Mouse (Mus musculus): ENCODE results near the gene Lrrfip2. TPM values are rescaled to one million over a fixed set of nuclear protein-coding genes. Genes with fewer than 3 reads are reported as not detected.

Lrrfip2 gene
- polyA plus RNA-seq, 1 experiment from 2014 or later = 50.8 TPM

GRCm38 (mm10) chr9:111161213-111161612 is 43.8 kb downstream of the Lrrfip2 start:
- Histone ChIP-seq H3K4me3 (ENCODE audit: low read depth, low read length) (no peak overlapping the region), H3K36me3 (ENCODE audit: control insufficient read depth, insufficient read depth, low read length) (no peaks in the 10 kb centered on the region), H3K4me2 (ENCODE audit: low read depth) (no peak overlapping the region), H3K4me1 (ENCODE audit: control insufficient read depth, insufficient read depth, low read length) (no peaks in the 10 kb centered on the region), H3K27ac (ENCODE audit: low read depth, low read length) (no peak overlapping the region), H3K9ac (ENCODE audit: low read length) (no peak overlapping the region), H3K9me3 (ENCODE audit: control insufficient read depth, low read length) (no peaks in the 10 kb centered on the region), H3K27me3 (ENCODE audit: control insufficient read depth, insufficient read depth, low read length) (no peaks in the 10 kb centered on the region)
- DNase-seq (ENCODE audit: low spot score) (no peak), ATAC-seq (ENCODE audit: insufficient read depth, low FRiP score, low TSS enrichment) (no peak)
- WGBS = 91% methylated on average over 14 of the region's 14 CpGs

- ATAC-seq (ENCODE audit: insufficient read depth, low FRiP score, low TSS enrichment) (no peak), DNase-seq (ENCODE audit: low spot score) (no peak)
- H3K36me3 ChIP-seq (ENCODE audit: control insufficient read depth, insufficient read depth, low read length) = no peaks in the 10 kb centered on the region
- no peaks in the 10 kb centered on the region for H3K4me1 ChIP-seq (ENCODE audit: control insufficient read depth, insufficient read depth, low read length)
- no peak overlapping the region for H3K4me2 ChIP-seq (ENCODE audit: low read depth)
- H3K4me3 ChIP-seq (ENCODE audit: low read depth, low read length) = no peak overlapping the region
- no peaks in the 10 kb centered on the region for H3K27me3 ChIP-seq (ENCODE audit: control insufficient read depth, insufficient read depth, low read length)
- no peaks in the 10 kb centered on the region for H3K9me3 ChIP-seq (ENCODE audit: control insufficient read depth, low read length)
- H3K9ac ChIP-seq (ENCODE audit: low read length) = no peak overlapping the region
- H3K27ac ChIP-seq (ENCODE audit: low read depth, low read length) = no peak overlapping the region
- 58% methylated on average over 4 of the region's 4 CpGs for WGBS
Measured at GRCm38 (mm10) chr9:111166612-111167011, 49.2 kb downstream of the Lrrfip2 start.

GRCm38 (mm10) chr9:111170430-111170829 is 53.0 kb downstream of the Lrrfip2 start:
- 52% methylated on average over 3 of the region's 3 CpGs for WGBS
- no peak overlapping the region for H3K4me2 ChIP-seq (ENCODE audit: low read depth)
- H3K27ac ChIP-seq (ENCODE audit: low read depth, low read length) = no peak overlapping the region
- no peaks in the 10 kb centered on the region for H3K9me3 ChIP-seq (ENCODE audit: control insufficient read depth, low read length)
- H3K36me3 ChIP-seq (ENCODE audit: control insufficient read depth, insufficient read depth, low read length) = no peaks in the 10 kb centered on the region
- no peak overlapping the region for H3K9ac ChIP-seq (ENCODE audit: low read length)
- H3K27me3 ChIP-seq (ENCODE audit: control insufficient read depth, insufficient read depth, low read length) = no peaks in the 10 kb centered on the region
- DNase-seq (ENCODE audit: low spot score) (no peak), ATAC-seq (ENCODE audit: insufficient read depth, low FRiP score, low TSS enrichment) (no peak)
- no peaks in the 10 kb centered on the region for H3K4me1 ChIP-seq (ENCODE audit: control insufficient read depth, insufficient read depth, low read length)
- no peak overlapping the region for H3K4me3 ChIP-seq (ENCODE audit: low read depth, low read length)

- H3K4me1 ChIP-seq (ENCODE audit: control insufficient read depth, insufficient read depth, low read length) = no peaks in the 10 kb centered on the region
- 70% methylated on average over 5 of the region's 5 CpGs for WGBS
- H3K9me3 ChIP-seq (ENCODE audit: control insufficient read depth, low read length) = no peaks in the 10 kb centered on the region
- H3K4me2 ChIP-seq (ENCODE audit: low read depth) = no peak overlapping the region
- DNase-seq (ENCODE audit: low spot score) (no peak), ATAC-seq (ENCODE audit: insufficient read depth, low FRiP score, low TSS enrichment) (no peak)
- H3K36me3 ChIP-seq (ENCODE audit: control insufficient read depth, insufficient read depth, low read length) = no peaks in the 10 kb centered on the region
- no peaks in the 10 kb centered on the region for H3K27me3 ChIP-seq (ENCODE audit: control insufficient read depth, insufficient read depth, low read length)
- no peak overlapping the region for H3K27ac ChIP-seq (ENCODE audit: low read depth, low read length)
- H3K4me3 ChIP-seq (ENCODE audit: low read depth, low read length) = no peak overlapping the region
- no peak overlapping the region for H3K9ac ChIP-seq (ENCODE audit: low read length)
Measured at GRCm38 (mm10) chr9:111174071-111174470, 56.7 kb downstream of the Lrrfip2 start.

GRCm38 (mm10) chr9:111178971-111179370 is 61.6 kb downstream of the Lrrfip2 start:
- DNase-seq (ENCODE audit: low spot score) = no peak
- H3K9me3 ChIP-seq (ENCODE audit: control insufficient read depth, low read length) = no peaks in the 10 kb centered on the region
- H3K4me1 ChIP-seq (ENCODE audit: control insufficient read depth, insufficient read depth, low read length) = no peaks in the 10 kb centered on the region
- H3K36me3 ChIP-seq (ENCODE audit: control insufficient read depth, insufficient read depth, low read length) = no peaks in the 10 kb centered on the region
- H3K4me3 ChIP-seq (ENCODE audit: low read depth, low read length) = no peak overlapping the region
- 84% methylated on average over 5 of the region's 5 CpGs for WGBS
- H3K27ac ChIP-seq (ENCODE audit: low read depth, low read length) = no peak overlapping the region
- no peak overlapping the region for H3K9ac ChIP-seq (ENCODE audit: low read length)
- no peak for ATAC-seq (ENCODE audit: insufficient read depth, low FRiP score, low TSS enrichment)
- no peaks in the 10 kb centered on the region for H3K27me3 ChIP-seq (ENCODE audit: control insufficient read depth, insufficient read depth, low read length)
- H3K4me2 ChIP-seq (ENCODE audit: low read depth) = no peak overlapping the region

- no peak overlapping the region for H3K4me3 ChIP-seq (ENCODE audit: low read depth, low read length)
- no peak overlapping the region for H3K9ac ChIP-seq (ENCODE audit: low read length)
- no peaks in the 10 kb centered on the region for H3K9me3 ChIP-seq (ENCODE audit: control insufficient read depth, low read length)
- no peaks in the 10 kb centered on the region for H3K4me1 ChIP-seq (ENCODE audit: control insufficient read depth, insufficient read depth, low read length)
- no peak overlapping the region for H3K27ac ChIP-seq (ENCODE audit: low read depth, low read length)
- ATAC-seq (ENCODE audit: insufficient read depth, low FRiP score, low TSS enrichment) (no peak), DNase-seq (ENCODE audit: low spot score) (no peak)
- no peaks in the 10 kb centered on the region for H3K27me3 ChIP-seq (ENCODE audit: control insufficient read depth, insufficient read depth, low read length)
- no peaks in the 10 kb centered on the region for H3K36me3 ChIP-seq (ENCODE audit: control insufficient read depth, insufficient read depth, low read length)
- WGBS = 85% methylated on average over 3 of the region's 3 CpGs
- no peak overlapping the region for H3K4me2 ChIP-seq (ENCODE audit: low read depth)
Measured at GRCm38 (mm10) chr9:111182176-111182575, 64.8 kb downstream of the Lrrfip2 start.

GRCm38 (mm10) chr9:111184929-111185328 is 67.5 kb downstream of the Lrrfip2 start:
- no peaks in the 10 kb centered on the region for H3K4me1 ChIP-seq (ENCODE audit: control insufficient read depth, insufficient read depth, low read length)
- WGBS = 41% methylated on average over 4 of the region's 4 CpGs
- H3K9ac ChIP-seq (ENCODE audit: low read length) = no peak overlapping the region
- H3K27me3 ChIP-seq (ENCODE audit: control insufficient read depth, insufficient read depth, low read length) = no peaks in the 10 kb centered on the region
- no peak overlapping the region for H3K4me2 ChIP-seq (ENCODE audit: low read depth)
- no peak overlapping the region for H3K4me3 ChIP-seq (ENCODE audit: low read depth, low read length)
- no peak for DNase-seq (ENCODE audit: low spot score)
- H3K9me3 ChIP-seq (ENCODE audit: control insufficient read depth, low read length) = no peaks in the 10 kb centered on the region
- H3K36me3 ChIP-seq (ENCODE audit: control insufficient read depth, insufficient read depth, low read length) = peaks cover under 1% of the 10 kb centered on the region; the same call in 1 of the 2 replicates
- no peak for ATAC-seq (ENCODE audit: insufficient read depth, low FRiP score, low TSS enrichment)
- H3K27ac ChIP-seq (ENCODE audit: low read depth, low read length) = no peak overlapping the region

GRCm38 (mm10) chr9:111186861-111187260 is 69.5 kb downstream of the Lrrfip2 start:
- no peaks in the 10 kb centered on the region for H3K4me1 ChIP-seq (ENCODE audit: control insufficient read depth, insufficient read depth, low read length)
- H3K36me3 ChIP-seq (ENCODE audit: control insufficient read depth, insufficient read depth, low read length) = peaks cover 2% of the 10 kb centered on the region; the same call in 1 of the 2 replicates
- DNase-seq (ENCODE audit: low spot score) (no peak), ATAC-seq (ENCODE audit: insufficient read depth, low FRiP score, low TSS enrichment) (no peak)
- H3K9me3 ChIP-seq (ENCODE audit: control insufficient read depth, low read length) = no peaks in the 10 kb centered on the region
- no peak overlapping the region for H3K4me3 ChIP-seq (ENCODE audit: low read depth, low read length)
- 77% methylated on average over 6 of the region's 6 CpGs for WGBS
- H3K27ac ChIP-seq (ENCODE audit: low read depth, low read length) = no peak overlapping the region
- H3K27me3 ChIP-seq (ENCODE audit: control insufficient read depth, insufficient read depth, low read length) = no peaks in the 10 kb centered on the region
- H3K4me2 ChIP-seq (ENCODE audit: low read depth) = no peak overlapping the region
- H3K9ac ChIP-seq (ENCODE audit: low read length) = no peak overlapping the region

GRCm38 (mm10) chr9:111188731-111189130 is 71.3 kb downstream of the Lrrfip2 start:
- H3K9me3 ChIP-seq (ENCODE audit: control insufficient read depth, low read length) = no peaks in the 10 kb centered on the region
- H3K27me3 ChIP-seq (ENCODE audit: control insufficient read depth, insufficient read depth, low read length) = no peaks in the 10 kb centered on the region
- 85% methylated on average over 7 of the region's 7 CpGs for WGBS
- no peaks in the 10 kb centered on the region for H3K4me1 ChIP-seq (ENCODE audit: control insufficient read depth, insufficient read depth, low read length)
- no peak for DNase-seq (ENCODE audit: low spot score)
- H3K36me3 ChIP-seq (ENCODE audit: control insufficient read depth, insufficient read depth, low read length) = peaks cover 2% of the 10 kb centered on the region; the same call in 1 of the 2 replicates
- H3K27ac ChIP-seq (ENCODE audit: low read depth, low read length) = no peak overlapping the region
- no peak overlapping the region for H3K9ac ChIP-seq (ENCODE audit: low read length)
- H3K4me2 ChIP-seq (ENCODE audit: low read depth) = no peak overlapping the region
- no peak overlapping the region for H3K4me3 ChIP-seq (ENCODE audit: low read depth, low read length)
- ATAC-seq (ENCODE audit: insufficient read depth, low FRiP score, low TSS enrichment) = no peak
